ENCODE assay signal across 10 mouse cellular contexts in genomic region chr3:30460890-30461578, GRCm38 (mm10).
DNase-seq lines count a peak whose midpoint lies in the region; ATAC-seq and TF ChIP-seq lines count a peak whose summit lies in the region.
"Had no signal": no experiment of that assay in that cellular context is flagged by ENCODE, and none has a peak within 500 bp of the region (broad histone marks: within the 10 kb centered on the region; RNA-seq: fewer than 3 reads in every experiment).

No protein-coding gene starts in this region.

- no peak overlapping the region for H3K4me2 ChIP-seq in midbrain, embryonic 14.5 days (ENCODE audit: low read length)
- H3K4me2 ChIP-seq: liver, embryonic 15.5 days had no signal

- ATAC-seq in midbrain, embryonic 14.5 days (ENCODE audit: low FRiP score, low TSS enrichment) = no peak
- ATAC-seq: intestine, postnatal 0 days had no signal

- H3K9me3 ChIP-seq in midbrain, embryonic 14.5 days (ENCODE audit: control insufficient read depth, low read length) = no peaks in the 10 kb centered on the region
- H3K9me3 ChIP-seq: liver, embryonic 15.5 days had no signal

- no peaks in the 10 kb centered on the region for H3K27me3 ChIP-seq in heart, adult 2 months (ENCODE audit: control insufficient read depth, insufficient read depth, low read length)
- no peaks in the 10 kb centered on the region for H3K27me3 ChIP-seq in midbrain, embryonic 14.5 days (ENCODE audit: control insufficient read depth, insufficient read depth, low read length)
- H3K27me3 ChIP-seq: liver, embryonic 15.5 days had no signal

- peaks cover 16% of the 10 kb centered on the region for H3K4me1 ChIP-seq in heart, adult 2 months (ENCODE audit: control insufficient read depth, insufficient read depth, low read length)
- H3K4me1 ChIP-seq in midbrain, embryonic 14.5 days (ENCODE audit: control insufficient read depth, insufficient read depth, low read length) = no peaks in the 10 kb centered on the region
- H3K4me1 ChIP-seq: liver, embryonic 15.5 days had no signal

- intact Hi-C loops in heart, adult 2 months (cut with DNase I) = no loop called here
- intact Hi-C loops in heart, postnatal 10 days (cut with DNase I) = loop anchor here (1.0 kb wide), 1 partner anchor 49 kb away; no protein-coding TSS in a partner anchor
- intact Hi-C loops in left cerebral cortex, postnatal 14 days (cut with DNase I) = no loop called here

- TF ChIP-seq CTCF in heart, adult 2 months (IDR thresholded peaks at IDR 0.05) = no peak

- H3K27ac ChIP-seq in heart, adult 2 months = peak overlapping the region; percentile 38
- H3K27ac ChIP-seq in midbrain, embryonic 14.5 days (replicated peaks; ENCODE audit: low read depth, low read length) = no peak overlapping the region
- H3K27ac ChIP-seq: liver, embryonic 15.5 days had no signal

- 55% methylated on average over 9 of the region's 9 CpGs for WGBS in heart, adult 2 months
- WGBS in midbrain, embryonic 14.5 days = 71% methylated on average over 9 of the region's 9 CpGs

- no peak overlapping the region for H3K4me3 ChIP-seq in heart, adult 2 months
- no peak overlapping the region for H3K4me3 ChIP-seq in midbrain, embryonic 14.5 days (replicated peaks; ENCODE audit: low read depth, low read length)
- H3K4me3 ChIP-seq: liver, embryonic 15.5 days had no signal

- no peak overlapping the region for H3K9ac ChIP-seq in heart, adult 2 months (ENCODE audit: low read depth, low read length)
- no peak overlapping the region for H3K9ac ChIP-seq in midbrain, embryonic 14.5 days (replicated peaks; ENCODE audit: low read length)
- H3K9ac ChIP-seq: liver, embryonic 15.5 days had no signal

- peak; percentile 43 for DNase-seq in kidney, postnatal 14 days
- DNase-seq in kidney, adult 11 months = no peak
- DNase-seq in heart, adult 2 months = peak in 1 of 2 experiments; percentile 34
- DNase-seq in heart, postnatal 10 days = peak; percentile 52 to 57
- DNase-seq in midbrain, embryonic 14.5 days = peak; percentile 74
- DNase-seq in cerebellum, postnatal 4 days (ENCODE audit: low spot score in 2 of 2) = no peak
- no peak for DNase-seq in left cerebral cortex, postnatal 14 days (ENCODE audit: low spot score in 2 of 2)
- DNase-seq: spleen, adult 18-20 months had no signal

- 0 out of 2 replicates have a peak, but pooled peaks have one; percentile 42 for TF ChIP-seq EP300 in heart, adult 2 months (IDR thresholded peaks at IDR 0.05; ENCODE audit: insufficient read depth, low read depth, low read length)

- H3K36me3 ChIP-seq in heart, adult 2 months (ENCODE audit: control insufficient read depth, insufficient read depth, low read length) = peaks cover 5% of the 10 kb centered on the region; the same call in 1 of the 2 replicates
- no peaks in the 10 kb centered on the region for H3K36me3 ChIP-seq in midbrain, embryonic 14.5 days (ENCODE audit: control insufficient read depth, insufficient read depth, low read length)
- H3K36me3 ChIP-seq: liver, embryonic 15.5 days had no signal

- no peak for TF ChIP-seq POLR2A in heart, adult 2 months (IDR thresholded peaks at IDR 0.05; ENCODE audit: insufficient read depth, low read depth, low read length)

- H3K79me2 ChIP-seq in heart, adult 2 months (replicated peaks; ENCODE audit: control insufficient read depth, insufficient read depth, low read length) = no peaks in the 10 kb centered on the region

Comparison
In these comparisons a context has a peak if more than half of its experiments do, and no peak if none do; other contexts are left out.
1. DNase-seq: peak in kidney, postnatal 14 days (single experiment), heart, postnatal 10 days (2 of 2) and midbrain, embryonic 14.5 days (single experiment); none in kidney, adult 11 months (single experiment), cerebellum, postnatal 4 days (0 of 2) and left cerebral cortex, postnatal 14 days (0 of 2).